Comparison of ENCODE assay signal across 10 mouse cellular contexts in the genomic region with DNA sequence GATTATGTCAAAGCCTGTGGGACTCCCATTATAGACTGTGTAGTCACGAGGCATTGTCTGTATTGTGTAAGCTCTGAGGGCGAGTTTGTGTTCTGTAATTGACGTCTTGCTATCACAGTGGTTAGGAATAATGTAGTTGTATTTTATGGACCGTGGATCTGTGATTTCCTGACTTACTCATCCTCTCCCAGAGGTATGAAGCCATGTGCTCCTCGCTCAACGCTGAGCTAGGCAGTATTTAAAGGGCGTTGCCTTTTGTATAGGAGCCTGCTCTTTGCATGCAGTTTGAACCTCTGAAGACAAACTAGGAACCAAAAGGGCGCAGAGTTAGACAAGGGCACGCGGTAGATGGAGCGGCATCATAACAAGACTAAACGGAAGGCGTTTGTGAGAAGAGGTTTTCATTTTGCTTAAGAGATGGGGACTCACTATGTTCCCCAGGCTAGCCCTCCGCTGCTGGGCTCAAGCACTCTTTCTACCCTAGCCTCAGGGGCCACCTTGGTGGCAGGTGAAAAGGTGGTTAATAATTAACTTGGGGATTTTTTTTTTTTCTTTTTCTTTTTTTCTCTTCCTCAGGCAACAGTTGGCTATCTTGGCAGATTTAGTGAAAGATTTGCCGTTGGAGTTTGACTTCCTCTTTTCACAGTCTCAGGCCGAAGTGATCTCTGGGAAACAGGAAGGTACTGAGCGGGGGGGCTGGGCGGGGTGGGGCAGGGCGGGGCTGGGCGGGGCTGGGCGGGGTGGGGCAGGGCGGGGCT. TPM values are rescaled to one million over a fixed set of nuclear protein-coding genes. Genes with fewer than 3 reads are reported as not detected.
DNase-seq lines count a peak whose midpoint lies in the region; ATAC-seq lines count a peak whose summit lies in the region.
"Had no signal": no experiment of that assay in that cellular context is flagged by ENCODE, and none has a peak within 500 bp of the region (broad histone marks: within the 10 kb centered on the region; RNA-seq: fewer than 3 reads in every experiment).

No protein-coding gene starts in this region.

- H3K36me3 ChIP-seq in stomach, embryonic 14.5 days (ENCODE audit: control insufficient read depth, insufficient read depth, low read length) = peaks cover 6% of the 10 kb centered on the region
- peaks cover 37% of the 10 kb centered on the region for H3K36me3 ChIP-seq in heart, embryonic 12.5 days

- peak; percentile 52 for ATAC-seq in activated CD4-positive, CD25-positive, alpha-beta regulatory T cell, adult 4 months
- ATAC-seq in stomach, embryonic 14.5 days (ENCODE audit: insufficient number of reproducible peaks, insufficient read depth, low FRiP score, low read depth) = peak; percentile 76; the same call in 1 of the 2 replicates
- ATAC-seq in heart, embryonic 12.5 days (ENCODE audit: insufficient number of reproducible peaks, low FRiP score) = no peak

- intact Hi-C loops in heart, postnatal 14 days (cut with DNase I) = no loop called here

- no peaks in the 10 kb centered on the region for H3K27me3 ChIP-seq in stomach, embryonic 14.5 days (ENCODE audit: control insufficient read depth, insufficient read depth, low read length)
- peaks cover 41% of the 10 kb centered on the region for H3K27me3 ChIP-seq in heart, embryonic 12.5 days (replicated peaks)
- H3K27me3 ChIP-seq: lung, embryonic 15.5 days had no signal

- H3K9me3 ChIP-seq in stomach, embryonic 14.5 days (ENCODE audit: control insufficient read depth, low read depth, low read length) = no peaks in the 10 kb centered on the region
- H3K9me3 ChIP-seq in heart, embryonic 12.5 days (replicated peaks) = no peaks in the 10 kb centered on the region
- H3K9me3 ChIP-seq: forebrain, embryonic 10.5 days; lung, embryonic 15.5 days had no signal

- H3K27ac ChIP-seq in stomach, embryonic 14.5 days (ENCODE audit: low read length) = no peak overlapping the region
- no peak overlapping the region for H3K27ac ChIP-seq in heart, embryonic 12.5 days (ENCODE audit: poor library complexity, severe bottlenecking)
- H3K27ac ChIP-seq: forebrain, embryonic 10.5 days; lung, embryonic 15.5 days had no signal

- H3K9ac ChIP-seq in stomach, embryonic 14.5 days (replicated peaks; ENCODE audit: low read depth, low read length) = no peak overlapping the region
- no peak overlapping the region for H3K9ac ChIP-seq in heart, embryonic 12.5 days
- H3K9ac ChIP-seq: lung, embryonic 15.5 days had no signal

- 24% methylated on average over 22 of the region's 22 CpGs for WGBS in large intestine, adult 2 months
- 53% methylated on average over 22 of the region's 22 CpGs for WGBS in stomach, embryonic 14.5 days
- 59% methylated on average over 22 of the region's 22 CpGs for WGBS in heart, embryonic 12.5 days

- peak; percentile 86 for DNase-seq in heart, adult 11 months
- no peak for DNase-seq in heart, postnatal 14 days
- peak; percentile 72 for DNase-seq in large intestine, adult 2 months (ENCODE audit: low read depth, low spot score)
- no peak for DNase-seq in layer of hippocampus, adult 11-12 months (ENCODE audit: low spot score)
- DNase-seq in right cerebral cortex, postnatal 25 days = no peak

- no peaks in the 10 kb centered on the region for H3K4me1 ChIP-seq in stomach, embryonic 14.5 days (ENCODE audit: control insufficient read depth, insufficient read depth, low read length)
- no peaks in the 10 kb centered on the region for H3K4me1 ChIP-seq in heart, embryonic 12.5 days (replicated peaks)
- H3K4me1 ChIP-seq: forebrain, embryonic 10.5 days; lung, embryonic 15.5 days had no signal

- no peak overlapping the region for H3K4me2 ChIP-seq in stomach, embryonic 14.5 days (replicated peaks; ENCODE audit: low read depth, low read length)
- no peak overlapping the region for H3K4me2 ChIP-seq in heart, embryonic 12.5 days
- H3K4me2 ChIP-seq: lung, embryonic 15.5 days had no signal

- H3K4me3 ChIP-seq in stomach, embryonic 14.5 days (ENCODE audit: low read depth, low read length) = no peak overlapping the region
- H3K4me3 ChIP-seq in heart, embryonic 12.5 days = no peak overlapping the region
- H3K4me3 ChIP-seq: forebrain, embryonic 10.5 days; lung, embryonic 15.5 days had no signal

RNA-seq across cellular contexts. Expression of gene Entpd7, which starts 21.9 kb away (rescaled TPM):
- total RNA-seq in heart, postnatal 14 days (2021) = 1 to 10 TPM; 4.6 to 4.8 TPM
- polyA plus RNA-seq in activated CD4-positive, CD25-positive, alpha-beta regulatory T cell, adult 4 months (2017; shearing (Covaris generic)) = 1 to 10 TPM; 8.0 TPM
- 9.6 and 26.0 TPM in 2 replicates for polyA plus RNA-seq in large intestine, adult 2 months (2012; rRNA removed)
- 15.7 and 16.3 TPM in 2 replicates for polyA plus RNA-seq in stomach, embryonic 14.5 days (2014; fragmentation: Nextera tagmentation; extraction: Ambion mirVana)
- 6.6 and 8.0 TPM in 2 replicates for polyA plus RNA-seq in heart, embryonic 12.5 days (2016; fragmentation: Nextera tagmentation; extraction: Ambion mirVana)

RNA-seq across cellular contexts. Expression of gene Slc25a28, which starts 36.7 kb away (rescaled TPM):
- 10 to 100 TPM; 21.6 to 25.4 TPM for total RNA-seq in heart, postnatal 14 days (2021)
- polyA plus RNA-seq in activated CD4-positive, CD25-positive, alpha-beta regulatory T cell, adult 4 months (2017; shearing (Covaris generic)) = 10 to 100 TPM in 1 of 2 experiments, 1 to 10 TPM in 1; 8.3 to 10.8 TPM
- polyA plus RNA-seq in large intestine, adult 2 months (2012; rRNA removed) = 66.6 and 94.4 TPM in 2 replicates
- 14.9 and 18.4 TPM in 2 replicates for polyA plus RNA-seq in stomach, embryonic 14.5 days (2014; fragmentation: Nextera tagmentation; extraction: Ambion mirVana)
- polyA plus RNA-seq in heart, embryonic 12.5 days (2016; fragmentation: Nextera tagmentation; extraction: Ambion mirVana) = 11.1 and 12.6 TPM in 2 replicates

RNA-seq across cellular contexts. Expression of gene Cutc, which starts 41.5 kb away (rescaled TPM):
- 10 to 100 TPM in 1 of 2 experiments, 1 to 10 TPM in 1; 9.5 to 12.7 TPM for total RNA-seq in heart, postnatal 14 days (2021)
- polyA plus RNA-seq in activated CD4-positive, CD25-positive, alpha-beta regulatory T cell, adult 4 months (2017; shearing (Covaris generic)) = 10 to 100 TPM; 12.3 to 19.9 TPM
- polyA plus RNA-seq in large intestine, adult 2 months (2012; rRNA removed) = 9.2 and 9.3 TPM in 2 replicates
- polyA plus RNA-seq in stomach, embryonic 14.5 days (2014; fragmentation: Nextera tagmentation; extraction: Ambion mirVana) = 14.8 and 15.5 TPM in 2 replicates
- 8.3 and 9.6 TPM in 2 replicates for polyA plus RNA-seq in heart, embryonic 12.5 days (2016; fragmentation: Nextera tagmentation; extraction: Ambion mirVana)

RNA-seq across cellular contexts. Expression of gene Cox15, which starts 41.5 kb away (rescaled TPM):
- 10 to 100 TPM; 29.5 to 34.6 TPM for total RNA-seq in heart, postnatal 14 days (2021)
- 1 to 10 TPM; 6.6 to 8.1 TPM for polyA plus RNA-seq in activated CD4-positive, CD25-positive, alpha-beta regulatory T cell, adult 4 months (2017; shearing (Covaris generic))
- 13.0 and 15.8 TPM in 2 replicates for polyA plus RNA-seq in large intestine, adult 2 months (2012; rRNA removed)
- 7.6 and 9.2 TPM in 2 replicates for polyA plus RNA-seq in stomach, embryonic 14.5 days (2014; fragmentation: Nextera tagmentation; extraction: Ambion mirVana)
- 12.3 and 13.0 TPM in 2 replicates for polyA plus RNA-seq in heart, embryonic 12.5 days (2016; fragmentation: Nextera tagmentation; extraction: Ambion mirVana)

Comparison
In these comparisons a context has a peak if more than half of its experiments do, and no peak if none do; other contexts are left out.
1. DNase-seq: peak in heart, adult 11 months (single experiment) and large intestine, adult 2 months (single experiment); none in heart, postnatal 14 days (0 of 2), layer of hippocampus, adult 11-12 months (single experiment) and right cerebral cortex, postnatal 25 days (single experiment).